Mouse (Mus musculus) intestine, postnatal 0 days (tissue): Measurements from ENCODE around the gene Man2a1. TPM values are rescaled to one million over a fixed set of nuclear protein-coding genes. Genes with fewer than 3 reads are reported as not detected.

Experiments
- ATAC-seq: fragments of 200-750 bp; cut with Nextera tagmentation; 2 replicates; pipeline ENCODE4 v1.8.0; 2017; ENCODE audit warnings: mild to moderate bottlenecking, moderate TSS enrichment, moderate library complexity
- H3K27ac ChIP-seq: fragments of 300-500 bp; sonication (generic); 2 replicates; pipeline ENCODE4 v1.5.1; 2014; ENCODE audit warnings: mild to moderate bottlenecking, low read depth, low read length, moderate library complexity
- H3K27me3 ChIP-seq: fragments of 300-500 bp; sonication (generic); replicated peaks from 2 replicates; pipeline ENCODE4 v1.6.1; 2014; ENCODE audit warnings: low read length, mixed read lengths; ENCODE audit not compliant: control insufficient read depth, insufficient read depth
- H3K36me3 ChIP-seq: fragments of 300-500 bp; sonication (generic); 2 replicates; pipeline ENCODE4 v1.6.1; 2014; ENCODE audit warnings: mild to moderate bottlenecking, moderate library complexity; ENCODE audit not compliant: control insufficient read depth, insufficient read depth
- H3K4me1 ChIP-seq: fragments of 300-500 bp; sonication (generic); replicated peaks from 2 replicates; pipeline ENCODE4 v1.6.1; 2014; ENCODE audit warnings: antibody characterized with exemption, low read length, mixed read lengths; ENCODE audit not compliant: control insufficient read depth, insufficient read depth
- H3K4me2 ChIP-seq: fragments of 300-500 bp; sonication (generic); replicated peaks from 2 replicates; pipeline ENCODE4 v1.6.1; 2014; ENCODE audit warnings: low read depth, mild to moderate bottlenecking, moderate library complexity
- H3K4me3 ChIP-seq: fragments of 300-500 bp; sonication (generic); 2 replicates; pipeline ENCODE4 v1.5.1; 2014; ENCODE audit warnings: low read depth, low read length
- H3K9ac ChIP-seq: fragments of 300-500 bp; sonication (generic); 2 replicates; pipeline ENCODE4 v1.6.1; 2014; ENCODE audit warnings: mild to moderate bottlenecking, low read depth, low read length
- H3K9me3 ChIP-seq: fragments of 300-500 bp; sonication (generic); 2 replicates; pipeline ENCODE4 v1.6.1; 2016; ENCODE audit warnings: mixed run types; ENCODE audit not compliant: control insufficient read depth
- CTCF ChIP-seq: sonication (generic); IDR thresholded peaks from 2 replicates; pipeline ENCODE4 v1.5.1; 2016; ENCODE audit warnings: low read depth, mild to moderate bottlenecking, control low read depth, antibody characterized with exemption, moderate library complexity
- WGBS: fragments of 180-500 bp; shearing (Covaris S2); extraction: QIAGEN DNeasy Blood & Tissue Kit; methylation state at CpG from one replicate; pipeline ENCODE4 v1.1.7; 2014; 5-methylcytosine and 5-hydroxymethylcytosine counted together
- polyA plus RNA-seq: library from polyadenylated mRNA; unstranded; fragments of >200 nt; fragmentation: Nextera tagmentation; extraction: Ambion mirVana; gene quantifications from 2 replicates; pipeline ENCODE4 v1.2.1, GENCODE M21; 2015

The Man2a1 gene
- 7.2 and 8.7 TPM in 2 replicates for polyA plus RNA-seq

GRCm38 (mm10) chr17:64600372-64601090, at the start of gene Man2a1:
TSS of gene Man2a1 (plus strand) at chr17:64600736.
- under 1% methylated on average over 50 of the region's 69 CpGs for WGBS
- peak; percentile 95 for ATAC-seq

GRCm38 (mm10) chr17:64553358-64553757, 47.2 kb upstream of the Man2a1 start:
- H3K36me3 ChIP-seq: no peaks in the 10 kb centered on the region
- no peak overlapping the region for H3K9ac ChIP-seq
- WGBS: 92% methylated on average over 10 of the region's 10 CpGs
- no peaks in the 10 kb centered on the region for H3K9me3 ChIP-seq
- no peaks in the 10 kb centered on the region for H3K27me3 ChIP-seq
- H3K4me2 ChIP-seq: no peak overlapping the region
- TF ChIP-seq CTCF: no peak
- H3K27ac ChIP-seq: no peak overlapping the region
- H3K4me1 ChIP-seq: no peaks in the 10 kb centered on the region
- no peak overlapping the region for H3K4me3 ChIP-seq
- ATAC-seq: no peak

More at GRCm38 (mm10) chr17:64600372-64601090, at the start of gene Man2a1:
- no peaks in the 10 kb centered on the region for H3K9me3 ChIP-seq
- peak within 1 kb of the TSS; percentile 93 for H3K4me3 ChIP-seq
- peak within 1 kb of the TSS; percentile 89 for H3K9ac ChIP-seq
- no peaks in the 10 kb centered on the region; the same call in 1 of the 2 replicates for H3K4me1 ChIP-seq
- TF ChIP-seq CTCF: no peak
- H3K27me3 ChIP-seq: no peaks in the 10 kb centered on the region
- no peaks in the 10 kb centered on the region for H3K36me3 ChIP-seq
- H3K4me2 ChIP-seq: peak within 1 kb of the TSS; percentile 86
- H3K27ac ChIP-seq: peak within 1 kb of the TSS; percentile 95

GRCm38 (mm10) chr17:64554901-64555300, 45.6 kb upstream of the Man2a1 start:
- Histone ChIP-seq H3K27ac (no peak overlapping the region), H3K36me3 (no peaks in the 10 kb centered on the region), H3K9me3 (no peaks in the 10 kb centered on the region), H3K4me1 (no peaks in the 10 kb centered on the region), H3K9ac (no peak overlapping the region), H3K4me2 (no peak overlapping the region), H3K4me3 (no peak overlapping the region), H3K27me3 (no peaks in the 10 kb centered on the region)
- no peak for ATAC-seq
- no peak for TF ChIP-seq CTCF
- WGBS: 75% methylated on average over 3 of the region's 3 CpGs

- Histone ChIP-seq H3K36me3 (no peaks in the 10 kb centered on the region), H3K9me3 (no peaks in the 10 kb centered on the region), H3K9ac (no peak overlapping the region), H3K4me2 (no peak overlapping the region), H3K4me1 (no peaks in the 10 kb centered on the region), H3K27me3 (no peaks in the 10 kb centered on the region), H3K27ac (no peak overlapping the region), H3K4me3 (no peak overlapping the region)
- 90% methylated on average over 22 of the region's 22 CpGs for WGBS
- ATAC-seq: no peak
- no peak for TF ChIP-seq CTCF
These were observed 43.7 kb upstream of the Man2a1 start for GRCm38 (mm10) chr17:64556661-64557445.

GRCm38 (mm10) chr17:64558994-64559540, 41.5 kb upstream of the Man2a1 start:
- no peaks in the 10 kb centered on the region for H3K27me3 ChIP-seq
- WGBS: 3% methylated on average over 4 of the region's 4 CpGs
- H3K4me3 ChIP-seq: no peak overlapping the region
- no peak for ATAC-seq
- H3K36me3 ChIP-seq: no peaks in the 10 kb centered on the region
- H3K9ac ChIP-seq: no peak overlapping the region
- 0 out of 2 replicates have a peak overlapping the region, but pooled peaks have one; percentile 21 for H3K4me2 ChIP-seq
- H3K27ac ChIP-seq: no peak overlapping the region
- H3K9me3 ChIP-seq: no peaks in the 10 kb centered on the region
- TF ChIP-seq CTCF: no peak
- no peaks in the 10 kb centered on the region for H3K4me1 ChIP-seq

GRCm38 (mm10) chr17:64566435-64566834, 34.1 kb upstream of the Man2a1 start:
- no peak overlapping the region for H3K9ac ChIP-seq
- TF ChIP-seq CTCF: no peak
- WGBS: 66% methylated on average over 6 of the region's 6 CpGs
- no peaks in the 10 kb centered on the region for H3K4me1 ChIP-seq
- H3K4me2 ChIP-seq: no peak overlapping the region
- H3K4me3 ChIP-seq: no peak overlapping the region
- no peak overlapping the region for H3K27ac ChIP-seq
- no peaks in the 10 kb centered on the region for H3K9me3 ChIP-seq
- H3K27me3 ChIP-seq: no peaks in the 10 kb centered on the region
- no peaks in the 10 kb centered on the region for H3K36me3 ChIP-seq
- ATAC-seq: no peak
